Mouse (Mus musculus): ENCODE data around the gene Lbhd2.

Lbhd2 gene

GRCm38 (mm10) chr12:111411631-111412355, 5.2 kb downstream of the Lbhd2 start:
- DNase-seq, result no peak

- DNase-seq, result no peak
These were observed 6.1 kb downstream of the Lbhd2 start for GRCm38 (mm10) chr12:111412581-111413284.

- peak; percentile 83 for DNase-seq
These were observed 6.7 kb downstream of the Lbhd2 start for GRCm38 (mm10) chr12:111413300-111413699.

- DNase-seq, result no peak
These were observed 10.5 kb downstream of the Lbhd2 start, which contains the start of gene Exoc3l4 for GRCm38 (mm10) chr12:111416921-111417779. Gene Exoc3l4, plus strand, starts transcription at chr12:111417017.

- no peak for DNase-seq
These were observed 13.3 kb downstream of the Lbhd2 start for GRCm38 (mm10) chr12:111419918-111420317.

GRCm38 (mm10) chr12:111420946-111421709, 14.5 kb downstream of the Lbhd2 start:
- no peak for DNase-seq

- no peak for DNase-seq
These were observed 16.2 kb downstream of the Lbhd2 start for GRCm38 (mm10) chr12:111422852-111423251.

- no peak for DNase-seq
These were observed 17.0 kb downstream of the Lbhd2 start for GRCm38 (mm10) chr12:111423570-111424129.

- DNase-seq, result no peak
These were observed 17.9 kb downstream of the Lbhd2 start for GRCm38 (mm10) chr12:111424547-111424946.

GRCm38 (mm10) chr12:111425258-111425657, 18.6 kb downstream of the Lbhd2 start:
- DNase-seq, result peak; percentile 68

GRCm38 (mm10) chr12:111425789-111426460, 19.3 kb downstream of the Lbhd2 start:
- peak; percentile 86 for DNase-seq

- DNase-seq, result no peak
These were observed 21.0 kb downstream of the Lbhd2 start for GRCm38 (mm10) chr12:111427438-111428113.

GRCm38 (mm10) chr12:111428364-111428763, 21.8 kb downstream of the Lbhd2 start:
- DNase-seq, result no peak

GRCm38 (mm10) chr12:111428961-111429911, 22.6 kb downstream of the Lbhd2 start:
- DNase-seq, result no peak

GRCm38 (mm10) chr12:111430049-111430867, 23.6 kb downstream of the Lbhd2 start:
- DNase-seq, result no peak

GRCm38 (mm10) chr12:111430868-111431817, 24.5 kb downstream of the Lbhd2 start:
- no peak for DNase-seq

- no peak for DNase-seq
These were observed 25.5 kb downstream of the Lbhd2 start for GRCm38 (mm10) chr12:111432097-111432496.

Data from right cerebral cortex, postnatal 25 days (tissue).